Mouse (Mus musculus): ENCODE results near the gene Cep131. TPM values are rescaled to one million over a fixed set of nuclear protein-coding genes. Genes with fewer than 3 reads are reported as not detected.

Cep131 gene
- total and polyA plus RNA-seq, 3 experiments, result 2.3 to 20.9 (median 10.2) TPM

DNA sequence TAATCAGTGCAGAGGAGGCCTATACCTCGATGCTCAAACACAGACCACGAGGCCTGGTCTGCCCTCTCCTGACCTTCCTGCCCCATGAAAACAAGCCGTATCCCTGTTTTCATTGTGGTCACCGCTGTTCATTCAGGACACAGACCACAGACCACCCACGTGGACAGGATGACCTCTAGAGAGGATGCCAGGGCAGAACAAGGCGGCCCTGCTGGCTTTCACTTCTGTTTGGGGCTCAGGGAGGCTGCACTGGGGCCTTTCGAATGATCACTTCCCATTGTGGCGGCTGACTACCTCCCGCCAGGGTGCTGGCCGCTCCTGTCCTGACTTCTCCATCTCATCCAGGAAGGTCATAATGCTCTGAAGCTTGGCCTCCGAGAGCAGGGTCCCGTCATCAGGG, 15.6 kb downstream of the Cep131 start:
- in situ Hi-C loops (cut with MboI; ENCODE audit: low pct_ligation_motif_present, low pct_unique_long_range_greater_than_20kb, low sequenced_read_pairs) (no loop called here), dilution Hi-C loops (cut with MboI; ENCODE audit: extremely low pct_ligation_motif_present, extremely low pct_unique_long_range_greater_than_20kb, low sequenced_read_pairs) (no loop called here)
- H3K4me2 ChIP-seq (ENCODE audit: insufficient read depth, low read depth, poor library complexity, severe bottlenecking), result no peak overlapping the region
- DNase-seq (ENCODE audit: extremely low read depth), result no peak
- H3K79me2 ChIP-seq (replicated peaks; ENCODE audit: control insufficient read depth, extremely low read depth, insufficient read depth, poor library complexity, severe bottlenecking), result no peaks in the 10 kb centered on the region
- TF ChIP-seq IRF4 (IDR thresholded peaks at IDR 0.05; ENCODE audit: low read depth, low read length) (no peak), NRF1 (IDR thresholded peaks at IDR 0.05; ENCODE audit: low read depth, low read length) (no peak), MXI1 (IDR thresholded peaks at IDR 0.05; ENCODE audit: low read depth, low read length) (no peak), SIN3A (IDR thresholded peaks at IDR 0.05; ENCODE audit: low read length) (no peak), CHD2 (IDR thresholded peaks at IDR 0.05; ENCODE audit: low read length) (no peak), MAZ (IDR thresholded peaks at IDR 0.05; ENCODE audit: low read depth, low read length) (no peak), TBP (conservative IDR thresholded peaks at IDR 0.05; ENCODE audit: low read depth, low read length) (no peak), EP300 (IDR thresholded peaks at IDR 0.05; ENCODE audit: low read length) (no peak), POLR2AphosphoS2 (IDR thresholded peaks at IDR 0.05; ENCODE audit: low read depth, low read length) (no peak), MAX (IDR thresholded peaks at IDR 0.05; ENCODE audit: low read length) (no peak), SMC3 (IDR thresholded peaks at IDR 0.05; ENCODE audit: low read depth, low read length) (no peak), USF1 (IDR thresholded peaks at IDR 0.05; ENCODE audit: low read depth, low read length) (no peak), RCOR1 (conservative IDR thresholded peaks at IDR 0.05; ENCODE audit: low read depth, low read length) (no peak), RAD21 (IDR thresholded peaks at IDR 0.05; ENCODE audit: low read depth, low read length) (no peak), E2F4 (IDR thresholded peaks at IDR 0.05; ENCODE audit: insufficient replicate concordance, low read depth, low read length) (no peak), ELF1 (IDR thresholded peaks at IDR 0.05; ENCODE audit: low read depth, low read length) (no peak), NELFE (IDR thresholded peaks at IDR 0.05; ENCODE audit: low read depth, low read length) (no peak), PAX5 (IDR thresholded peaks at IDR 0.05; ENCODE audit: low read length) (no peak)
- H3K9ac ChIP-seq (ENCODE audit: insufficient read depth, low read depth), result no peak overlapping the region
- H3K36me3 ChIP-seq (replicated peaks in 1 of 2; ENCODE audit: control insufficient read depth in 1 of 2, insufficient read depth in 1 of 2, low read length in 1 of 2), result peaks cover 30 to 85% of the 10 kb centered on the region in 2 experiments
- no peak overlapping the region for H3K27ac ChIP-seq (ENCODE audit: insufficient read depth, low read depth)
- peaks cover 0 to 28% of the 10 kb centered on the region in 2 experiments; a peak in 2 of 4 replicates for H3K4me1 ChIP-seq (ENCODE audit: control insufficient read depth in 1 of 2, insufficient read depth in 2 of 2)
- no peaks in the 10 kb centered on the region for H3K9me3 ChIP-seq (replicated peaks; ENCODE audit: low read length)
- no peak overlapping the region for H3K4me3 ChIP-seq (replicated peaks in 1 of 3; ENCODE audit: low read depth in 2 of 3, low read length in 2 of 3, poor library complexity in 1 of 3)
- H3K27me3 ChIP-seq (replicated peaks), result no peaks in the 10 kb centered on the region

- TF ChIP-seq JUN (IDR thresholded peaks at IDR 0.05; ENCODE audit: insufficient read depth, low read depth, low read length) (no peak), USF1 (IDR thresholded peaks at IDR 0.05; ENCODE audit: low read depth, low read length) (no peak), CHD2 (IDR thresholded peaks at IDR 0.05; ENCODE audit: low read length) (no peak), ZC3H11A (IDR thresholded peaks at IDR 0.05; ENCODE audit: low read depth, low read length) (no peak), E2F4 (IDR thresholded peaks at IDR 0.05; ENCODE audit: insufficient replicate concordance, low read depth, low read length) (no peak), MYC (IDR thresholded peaks at IDR 0.05; ENCODE audit: low read depth, low read length) (no peak), CHD1 (IDR thresholded peaks at IDR 0.05; ENCODE audit: low read depth, low read length) (no peak), CTCF (conservative IDR thresholded peaks at IDR 0.05 in 1 of 2, IDR thresholded peaks at IDR 0.05 in 1 of 2; ENCODE audit: low read depth in 2 of 2, low read length in 2 of 2) (no peak), TCF12 (IDR thresholded peaks at IDR 0.05; ENCODE audit: low read depth, low read length) (no peak), HCFC1 (IDR thresholded peaks at IDR 0.05; ENCODE audit: low read depth, low read length) (no peak), ELF1 (IDR thresholded peaks at IDR 0.05; ENCODE audit: low read depth, low read length) (no peak), ZNF384 (IDR thresholded peaks at IDR 0.05; ENCODE audit: low read depth, low read length) (no peak), ZMIZ1 (IDR thresholded peaks at IDR 0.05; ENCODE audit: low read depth, low read length) (no peak), EP300 (IDR thresholded peaks at IDR 0.05; ENCODE audit: low read length) (no peak)
- in situ Hi-C loops (cut with MboI; ENCODE audit: low pct_ligation_motif_present, low pct_unique_long_range_greater_than_20kb, low sequenced_read_pairs), result no loop called here
- Histone ChIP-seq H3K9me3 (replicated peaks; ENCODE audit: low read length) (no peaks in the 10 kb centered on the region), H3K27me3 (replicated peaks) (no peaks in the 10 kb centered on the region), H3K27ac (ENCODE audit: insufficient read depth, low read depth) (no peak overlapping the region), H3K9ac (ENCODE audit: insufficient read depth, low read depth) (no peak overlapping the region), H3K79me2 (replicated peaks; ENCODE audit: control insufficient read depth, extremely low read depth, insufficient read depth, poor library complexity, severe bottlenecking) (no peaks in the 10 kb centered on the region), H3K4me3 (replicated peaks in 1 of 3; ENCODE audit: low read depth in 2 of 3, low read length in 2 of 3, poor library complexity in 1 of 3) (no peak overlapping the region), H3K4me2 (ENCODE audit: insufficient read depth, low read depth, poor library complexity, severe bottlenecking) (no peak overlapping the region), H3K36me3 (replicated peaks in 1 of 2; ENCODE audit: control insufficient read depth in 1 of 2, insufficient read depth in 1 of 2, low read length in 1 of 2) (peaks cover 27 to 84% of the 10 kb centered on the region in 2 experiments), H3K4me1 (ENCODE audit: control insufficient read depth in 1 of 2, insufficient read depth in 2 of 2) (peaks cover 0 to 32% of the 10 kb centered on the region in 2 experiments; a peak in 3 of 4 replicates)
- dilution Hi-C loops (cut with MboI; ENCODE audit: extremely low pct_ligation_motif_present, extremely low pct_unique_long_range_greater_than_20kb, low sequenced_read_pairs), result no loop called here
- no peak for DNase-seq (ENCODE audit: extremely low read depth)
These were observed 16.2 kb downstream of the Cep131 start for GRCm38 (mm10) chr11:120070286-120070930.

All from CH12.LX (cell line).